24 mouse cellular contexts compared by ENCODE assay signal in the genomic region with DNA sequence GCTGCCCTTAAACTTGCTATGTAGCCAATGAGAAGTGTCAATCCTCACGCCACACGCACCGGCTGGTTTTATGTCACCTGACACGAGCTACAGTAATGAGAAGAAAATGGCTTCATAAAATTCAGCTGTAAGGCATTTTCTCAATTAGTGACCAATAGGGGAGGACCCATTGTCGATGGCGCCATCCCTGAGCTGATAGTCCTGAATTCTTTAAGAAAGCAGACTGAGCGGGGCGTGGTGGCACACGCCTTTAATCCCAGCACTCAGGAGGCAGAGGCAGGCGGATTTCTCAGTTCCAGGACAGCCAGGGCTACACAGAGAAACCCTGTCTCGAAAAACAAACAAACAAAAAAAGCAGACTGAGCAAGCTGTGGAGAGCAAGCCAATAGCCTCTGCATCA.
"Had no signal": no experiment of that assay in that cellular context is flagged by ENCODE, and none has a peak within 500 bp of the region (broad histone marks: within the 10 kb centered on the region; RNA-seq: fewer than 3 reads in every experiment).

No protein-coding gene starts in this region.

- H3K4me3 ChIP-seq: gastrocnemius, adult 2 months; heart, adult 2 months; heart, embryonic 13.5 days; heart, embryonic 15.5 days; hindbrain, embryonic 10.5 days; hindbrain, embryonic 12.5 days; intestine, embryonic 15.5 days; layer of hippocampus, adult 2 months; left cerebral cortex, adult 2 months; limb, embryonic 10.5 days; limb, embryonic 12.5 days; liver, embryonic 13.5 days; liver, embryonic 15.5 days had no signal

- DNase-seq: gastrocnemius, adult 2 months; gastrocnemius, postnatal 10 days; gastrocnemius, postnatal 25 days; heart, adult 2 months; heart, postnatal 14 days; heart, postnatal 4 days; kidney, adult 18-20 months; kidney, adult 8-10 months; kidney, postnatal 10 days; kidney, postnatal 25 days; kidney, postnatal 4 days; liver; liver, embryonic 13.5 days had no signal

- H3K27me3 ChIP-seq: heart, embryonic 13.5 days; heart, embryonic 15.5 days; hindbrain, embryonic 12.5 days; intestine, embryonic 15.5 days; limb, embryonic 12.5 days; liver, embryonic 13.5 days; liver, embryonic 15.5 days had no signal

- H3K27ac ChIP-seq: gastrocnemius, adult 2 months; heart, adult 2 months; heart, embryonic 13.5 days; heart, embryonic 15.5 days; hindbrain, embryonic 10.5 days; hindbrain, embryonic 12.5 days; hindbrain, embryonic 14.5 days; intestine, embryonic 15.5 days; layer of hippocampus, adult 2 months; left cerebral cortex, adult 2 months; limb, embryonic 10.5 days; limb, embryonic 12.5 days; liver, embryonic 13.5 days; liver, embryonic 15.5 days had no signal

- H3K9ac ChIP-seq: heart, embryonic 13.5 days; heart, embryonic 15.5 days; hindbrain, embryonic 12.5 days; hindbrain, embryonic 14.5 days; intestine, embryonic 15.5 days; limb, embryonic 12.5 days; liver, embryonic 13.5 days; liver, embryonic 15.5 days had no signal

- H3K9me3 ChIP-seq: heart, embryonic 13.5 days; heart, embryonic 15.5 days; hindbrain, embryonic 10.5 days; hindbrain, embryonic 12.5 days; intestine, embryonic 15.5 days; limb, embryonic 10.5 days; limb, embryonic 12.5 days; liver, embryonic 13.5 days; liver, embryonic 15.5 days had no signal

- H3K4me1 ChIP-seq: hindbrain, embryonic 10.5 days; hindbrain, embryonic 12.5 days; limb, embryonic 10.5 days; limb, embryonic 12.5 days had no signal
